Mouse (Mus musculus): Measurements from ENCODE around the gene Pkd1l2. TPM values are rescaled to one million over a fixed set of nuclear protein-coding genes. Genes with fewer than 3 reads are reported as not detected.

Gene Pkd1l2
- under 1 TPM in 1 of 2 experiments, not detected in 1; 0.17 TPM for total RNA-seq (2021)

DNA sequence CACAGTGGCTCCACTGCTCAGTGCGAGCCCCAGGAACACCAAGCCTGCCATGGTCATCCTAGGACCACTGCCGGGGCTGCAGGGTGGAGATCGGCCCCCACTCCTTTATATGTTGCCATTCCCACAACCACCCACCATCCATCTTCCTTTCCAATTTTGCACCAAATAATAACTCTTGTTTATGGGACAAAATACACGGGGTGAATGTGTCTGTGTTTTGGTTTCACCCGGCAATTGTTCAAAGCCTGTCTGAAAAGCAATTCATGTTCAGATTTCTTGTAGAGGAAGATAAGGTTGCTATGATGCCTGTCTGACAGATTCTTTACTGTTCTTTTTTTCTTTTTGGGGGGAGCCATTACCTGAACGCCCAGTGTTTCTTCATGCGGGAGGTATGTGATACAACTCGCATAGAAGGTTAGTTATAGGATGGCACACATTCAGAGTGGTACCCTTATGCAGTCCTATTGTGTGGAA, at the start of gene Pkd1l2:
TSS of gene Pkd1l2 (minus strand) at position 51 of the 474 bp plus-strand sequence.
- intact Hi-C loops (cut with DNase I) = no loop called here
- no peak for DNase-seq

DNA sequence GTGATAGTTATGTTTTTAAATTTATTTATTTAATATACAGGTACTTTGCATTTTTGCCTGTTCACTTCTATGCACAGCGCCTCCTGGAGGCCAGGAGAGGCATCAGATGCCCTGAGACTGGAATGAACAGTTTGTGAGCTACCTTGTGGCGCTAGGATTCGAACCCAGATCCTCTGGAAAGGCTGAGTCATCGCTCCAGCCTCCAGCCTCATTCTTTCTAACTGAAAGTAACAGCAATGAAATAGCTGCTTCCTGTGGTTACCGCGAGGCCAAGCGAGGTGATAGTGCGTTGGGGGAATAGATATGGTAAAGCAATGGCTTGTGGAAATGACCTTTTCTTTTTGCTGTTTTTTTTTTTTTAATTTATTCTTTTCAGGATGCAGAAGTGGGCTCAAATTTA, 44.8 kb upstream of the Pkd1l2 start:
- no peak for DNase-seq
- intact Hi-C loops (cut with DNase I) = no loop called here

DNA sequence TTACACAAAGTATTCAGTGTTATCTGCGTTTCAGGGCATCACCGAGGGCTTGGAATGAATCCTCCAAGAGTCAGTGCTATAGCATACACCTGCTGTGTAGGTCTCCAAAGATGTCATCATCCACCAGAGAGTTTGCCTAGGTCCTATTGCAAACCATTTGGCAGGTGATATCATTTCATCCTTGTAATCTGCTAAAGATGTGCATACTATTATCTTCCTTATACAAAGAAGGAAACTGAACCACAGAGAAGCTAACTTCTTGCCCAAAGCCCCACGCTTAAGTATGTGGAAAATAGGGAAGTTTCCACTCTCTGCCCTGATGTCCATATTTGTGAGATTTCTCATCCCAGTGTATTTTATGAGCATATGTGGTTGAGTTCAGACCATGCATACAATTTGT, 44.2 kb upstream of the Pkd1l2 start:
- intact Hi-C loops (cut with DNase I) = no loop called here
- DNase-seq = no peak

- no peak for DNase-seq
- intact Hi-C loops (cut with DNase I) = no loop called here
Measured at GRCm38 (mm10) chr8:117125854-117126253, 43.6 kb upstream of the Pkd1l2 start.

DNA sequence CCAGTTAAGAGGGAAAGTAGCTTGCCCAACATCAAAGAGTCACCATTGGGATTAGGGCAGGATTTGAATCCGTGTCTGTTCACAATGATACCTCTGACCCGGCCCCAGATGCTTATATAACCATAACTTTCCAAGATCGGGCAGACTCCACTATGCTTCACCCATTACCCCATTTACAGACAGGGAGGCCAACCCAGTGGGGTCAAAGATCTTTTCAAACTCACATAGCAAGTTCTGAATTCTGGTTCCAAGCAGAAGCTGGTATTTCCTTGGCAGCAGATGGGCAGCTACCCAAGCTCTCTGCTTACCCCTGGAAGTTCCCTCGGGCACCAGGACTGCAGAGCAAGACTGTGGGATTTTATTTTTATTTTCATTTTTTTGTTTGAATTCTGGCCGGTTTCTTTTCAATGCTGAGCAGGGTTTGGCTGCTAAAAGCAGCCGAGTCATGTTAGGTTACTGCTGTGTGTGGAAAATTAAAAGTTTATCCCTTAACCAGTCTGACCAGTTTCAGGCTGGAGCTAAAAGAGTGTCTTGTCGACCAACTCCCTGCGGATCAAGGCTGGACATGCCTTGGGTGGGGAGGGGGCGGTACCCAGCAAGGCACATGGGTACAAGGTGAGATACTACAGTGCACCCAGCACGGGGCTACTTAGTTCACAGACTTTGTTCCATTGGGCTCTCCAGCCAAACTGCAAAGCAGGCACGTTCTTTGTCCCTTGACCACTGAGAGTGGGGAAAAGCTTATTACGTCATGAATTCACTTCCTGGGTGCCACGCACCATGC, 41.8 kb upstream of the Pkd1l2 start:
- intact Hi-C loops (cut with DNase I) = no loop called here
- no peak for DNase-seq

DNA sequence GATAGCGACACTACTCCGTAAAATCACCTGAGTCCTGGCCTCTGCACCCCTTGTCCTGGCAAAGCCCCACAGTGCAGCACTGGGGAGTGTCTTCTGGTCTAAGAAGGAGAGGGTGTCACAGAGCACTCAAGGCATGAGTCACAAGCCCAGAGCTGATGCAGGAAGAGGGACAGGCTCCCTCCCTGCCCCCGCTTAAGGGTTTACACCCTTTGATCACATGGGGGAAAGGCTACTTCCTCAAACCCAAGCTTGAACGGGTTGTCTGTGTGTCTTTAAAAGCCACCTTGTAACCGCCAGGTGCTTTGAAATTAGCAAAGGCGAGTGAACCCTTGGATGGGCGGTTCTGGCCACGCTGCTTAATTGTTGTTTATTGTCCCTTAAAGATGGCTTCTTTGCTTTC, 39.0 kb upstream of the Pkd1l2 start:
- no peak for DNase-seq
- intact Hi-C loops (cut with DNase I) = no loop called here

DNA sequence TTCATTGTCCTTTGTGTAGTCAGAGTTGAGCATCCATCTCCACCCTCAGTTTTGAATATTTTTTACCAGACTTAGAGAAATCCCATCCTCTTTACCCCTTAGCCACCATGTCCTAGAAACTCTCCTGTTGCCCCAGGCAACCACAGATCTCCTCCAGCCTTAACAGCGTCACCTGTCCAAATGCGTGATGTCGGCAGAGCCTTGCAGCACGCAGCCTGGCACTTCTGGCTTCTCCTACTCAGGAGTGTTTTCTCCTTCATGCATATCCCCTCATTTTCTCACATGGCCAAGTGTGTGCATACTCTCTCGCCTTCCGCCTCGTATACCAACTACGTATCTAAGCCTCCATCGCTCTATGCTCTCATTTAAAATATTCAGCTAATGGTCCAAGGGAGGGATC, 36.2 kb upstream of the Pkd1l2 start:
- intact Hi-C loops (cut with DNase I) = no loop called here
- no peak for DNase-seq

GRCm38 (mm10) chr8:117116534-117116933, 34.3 kb upstream of the Pkd1l2 start:
- no peak for DNase-seq

DNA sequence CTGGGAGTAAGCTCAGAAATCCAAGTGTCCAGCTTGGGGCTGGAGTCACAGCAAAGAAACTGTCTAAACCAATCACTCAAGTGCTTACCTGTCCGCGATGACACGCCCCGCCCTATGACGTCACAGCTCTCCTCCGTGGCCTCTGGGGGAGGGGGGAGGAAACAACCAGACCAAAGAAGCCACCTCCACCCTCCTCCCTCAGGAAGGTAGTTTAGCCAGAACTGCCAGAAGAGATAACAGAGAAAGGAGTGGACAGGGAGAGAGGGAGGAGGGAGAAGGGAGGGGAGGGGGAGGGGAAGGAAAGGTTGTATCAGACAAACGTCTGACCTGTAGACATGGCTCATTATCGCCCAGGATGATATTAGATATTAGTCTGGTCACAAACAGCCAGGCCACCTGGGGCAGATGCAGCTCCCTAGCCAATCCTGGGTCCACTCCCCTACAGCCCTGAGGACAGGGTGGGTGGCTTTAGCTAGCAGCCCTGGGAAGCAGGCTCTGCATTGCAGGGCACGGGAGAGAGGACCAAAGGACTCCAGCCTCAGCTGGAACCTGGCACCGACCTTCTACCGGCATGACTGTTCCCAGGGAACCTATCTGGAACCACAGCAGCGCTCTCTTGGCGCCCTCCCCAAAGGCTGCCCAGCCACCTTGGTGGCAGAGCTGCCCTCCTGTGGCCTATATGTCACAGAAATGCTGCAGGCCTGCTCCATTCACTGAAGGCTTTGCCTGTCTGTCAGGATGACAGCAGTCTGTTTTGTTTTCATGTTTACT, 33.6 kb upstream of the Pkd1l2 start:
- intact Hi-C loops (cut with DNase I) = no loop called here
- DNase-seq = peak; percentile 47 to 54

More at GRCm38 (mm10) chr8:117116534-117116933, 34.3 kb upstream of the Pkd1l2 start:
- intact Hi-C loops (cut with DNase I) = no loop called here

DNA sequence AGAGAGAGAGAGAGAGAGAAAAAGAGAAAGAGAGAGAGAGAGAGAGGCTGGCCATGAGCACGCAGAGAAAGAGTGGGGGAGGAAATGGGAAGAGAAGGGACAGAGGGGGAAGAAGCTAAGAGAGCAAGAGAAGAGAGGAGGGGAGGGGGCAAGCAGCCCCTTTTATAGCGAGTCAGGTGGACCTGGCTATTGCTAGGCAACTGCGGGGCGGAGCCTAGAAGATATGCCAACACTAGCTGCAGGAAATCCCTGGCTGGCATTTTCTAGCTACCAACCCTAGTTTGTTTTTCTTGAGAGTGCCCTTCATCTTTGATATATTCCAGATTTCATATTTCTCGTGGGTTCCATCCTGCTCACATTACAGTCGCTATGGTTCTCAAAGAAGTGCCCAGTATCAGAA, 32.8 kb upstream of the Pkd1l2 start:
- DNase-seq = no peak
- intact Hi-C loops (cut with DNase I) = no loop called here

DNA sequence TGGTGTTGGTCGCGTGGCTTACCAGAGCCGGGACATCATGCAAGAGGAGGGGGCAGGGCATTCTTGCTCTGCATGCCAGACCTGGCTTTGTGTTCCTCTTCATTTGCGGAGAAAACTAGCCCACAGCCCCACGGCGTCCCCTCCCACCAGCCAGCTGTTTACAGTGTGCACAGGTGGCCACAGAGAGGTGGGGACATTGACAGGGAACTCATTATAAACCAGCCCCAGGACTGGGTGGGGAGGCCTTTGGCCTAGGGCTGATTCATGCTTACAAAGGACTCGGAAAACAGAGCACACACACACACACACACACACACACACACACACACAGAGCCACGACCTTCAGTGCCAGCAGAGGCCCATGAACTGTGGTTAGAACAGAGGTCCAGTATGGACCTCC, 30.0 kb upstream of the Pkd1l2 start:
- intact Hi-C loops (cut with DNase I) = no loop called here
- DNase-seq = no peak

- DNase-seq = peak in 1 of 2 experiments; percentile 12
- intact Hi-C loops (cut with DNase I) = no loop called here
Measured at GRCm38 (mm10) chr8:117111641-117112040, 29.4 kb upstream of the Pkd1l2 start.

GRCm38 (mm10) chr8:117109801-117110390, 27.6 kb upstream of the Pkd1l2 start:
- intact Hi-C loops (cut with DNase I) = no loop called here
- peak; percentile 65 to 75 for DNase-seq

DNA sequence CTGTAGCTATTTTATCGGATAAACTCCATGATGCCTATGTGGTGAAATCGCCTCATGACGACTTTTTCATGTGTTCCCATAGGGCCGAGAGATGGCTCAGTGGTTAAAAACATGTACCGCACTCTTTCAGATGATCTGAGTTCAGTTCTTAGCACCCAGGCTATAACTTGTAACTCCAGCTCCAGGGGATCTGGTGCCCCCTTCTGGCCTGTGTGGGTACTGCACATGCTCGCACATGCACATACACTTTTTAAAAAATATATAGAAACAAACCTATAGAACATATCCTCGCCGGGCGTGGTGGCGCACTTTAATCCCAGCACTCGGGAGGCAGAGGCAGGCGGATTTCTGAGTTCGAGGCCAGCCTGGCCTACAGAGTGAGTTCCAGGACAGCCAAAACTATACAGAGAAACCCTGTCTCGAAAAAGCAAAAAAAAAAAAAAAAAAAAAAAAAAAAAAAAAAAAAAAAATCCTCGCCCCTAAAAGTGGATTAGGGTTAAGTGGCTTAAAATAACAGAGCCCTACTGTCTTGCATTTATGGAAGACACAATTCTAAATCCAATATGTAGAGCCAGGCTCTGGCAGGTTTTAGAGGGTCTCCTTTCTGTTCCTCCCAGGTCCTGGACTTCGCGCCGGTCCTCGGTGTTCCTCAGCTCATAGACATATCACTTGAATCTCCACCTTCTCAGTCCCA, 26.9 kb upstream of the Pkd1l2 start:
- intact Hi-C loops (cut with DNase I) = no loop called here
- no peak for DNase-seq

DNA sequence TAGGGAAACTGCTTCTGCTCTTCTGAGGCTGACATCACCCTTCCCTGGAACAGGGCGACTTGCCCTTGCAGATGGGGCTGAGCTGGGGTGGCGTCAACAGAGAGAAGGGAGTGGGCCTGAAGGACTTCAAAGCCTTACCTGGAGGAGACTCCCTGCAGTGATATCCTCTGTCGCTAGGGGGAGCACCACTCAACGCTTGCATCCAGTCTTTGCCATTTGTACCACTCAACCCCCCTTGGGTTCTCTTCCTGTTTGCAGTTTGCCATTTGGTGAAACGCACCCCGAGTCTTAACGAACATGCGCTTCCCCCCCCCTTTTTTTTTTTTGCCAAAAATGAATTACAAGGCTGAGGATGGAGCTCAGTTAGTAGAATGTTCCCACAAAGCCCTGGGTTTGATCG, 25.3 kb upstream of the Pkd1l2 start:
- DNase-seq = peak; percentile 67 to 76
- intact Hi-C loops (cut with DNase I) = loop anchor here (1.0 kb wide), 1 partner anchor 368 kb away; no protein-coding TSS in a partner anchor

DNA sequence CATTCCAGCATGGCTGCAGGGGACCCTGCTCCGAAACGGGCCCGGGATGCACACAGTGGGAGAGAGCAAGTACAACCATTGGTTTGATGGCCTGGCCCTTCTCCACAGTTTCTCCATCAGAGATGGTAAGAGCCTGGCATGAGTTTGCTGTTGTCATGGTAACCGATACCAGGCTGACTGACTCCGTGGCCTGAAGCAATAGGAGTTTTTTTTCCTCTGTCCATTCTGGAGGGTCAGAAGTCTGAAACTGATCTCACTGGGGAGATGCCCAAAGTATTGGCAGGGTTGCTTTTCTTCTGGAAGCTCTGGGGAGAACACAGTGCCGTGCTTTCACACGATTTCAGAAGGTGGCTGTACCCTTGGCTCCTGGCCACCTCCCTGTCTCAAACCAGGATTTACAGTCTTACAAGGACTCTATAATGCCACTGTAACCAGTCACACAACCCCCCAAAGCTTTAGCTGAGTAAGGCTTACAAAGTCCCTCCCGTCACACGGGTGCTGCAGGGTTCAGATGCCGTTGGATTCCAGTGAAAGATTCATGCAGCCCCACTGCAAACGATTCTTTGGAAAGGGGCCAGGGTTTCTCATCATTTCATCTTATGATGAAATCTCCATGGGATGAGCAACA, 15.4 kb upstream of the Pkd1l2 start:
- no peak for DNase-seq
- intact Hi-C loops (cut with DNase I) = no loop called here

GRCm38 (mm10) chr8:117097051-117097563, 14.9 kb upstream of the Pkd1l2 start:
- no peak for DNase-seq
- intact Hi-C loops (cut with DNase I) = no loop called here

- intact Hi-C loops (cut with DNase I) = loop anchor here (2.0 kb wide), 1 partner anchor 79 kb away; no protein-coding TSS in a partner anchor
- no peak for DNase-seq
Measured at GRCm38 (mm10) chr8:117095647-117096046, 13.4 kb upstream of the Pkd1l2 start, which contains the start of gene Bco1. TSS of gene Bco1 (plus strand) at chr8:117095854.

- intact Hi-C loops (cut with DNase I) = loop anchor here (2.0 kb wide), 1 partner anchor 77 kb away; no protein-coding TSS in a partner anchor
- DNase-seq = peak; percentile 60 to 71
Measured at GRCm38 (mm10) chr8:117094053-117094452, 11.8 kb upstream of the Pkd1l2 start.

DNA sequence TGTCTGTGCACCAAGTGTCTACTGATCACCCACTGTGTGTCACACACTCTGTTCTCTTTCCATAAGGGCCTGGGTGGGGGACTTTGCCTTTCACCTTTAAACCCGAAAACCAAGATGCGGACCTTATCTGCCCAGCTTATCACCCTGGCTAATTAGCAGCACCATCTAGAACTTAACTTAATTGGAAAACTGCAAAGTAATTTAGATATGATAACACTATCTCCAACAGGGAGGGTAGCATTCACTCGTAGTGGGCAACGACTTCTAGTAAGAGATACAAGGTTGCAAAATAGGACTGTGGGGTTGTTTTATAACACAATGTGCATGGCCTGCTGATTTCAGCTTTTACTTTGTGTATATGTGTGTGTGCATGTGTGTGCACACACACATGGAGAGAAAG, 7.6 kb upstream of the Pkd1l2 start:
- intact Hi-C loops (cut with DNase I) = no loop called here

More for the DNA sequence above, 7.6 kb upstream of the Pkd1l2 start:
- DNase-seq = no peak

Measured in heart, postnatal 10 days (tissue).